Mouse (Mus musculus): ENCODE measurements around the gene Ckap2l.
A peak's percentile ranks its signal among the peaks of the same experiment; 100 is the strongest.

The Ckap2l gene

GRCm38 (mm10) chr2:129265316-129265715 lies 31.7 kb downstream of the Ckap2l start:
- DNase-seq (ENCODE audit: low read depth, low spot score) = no peak

- no peak for DNase-seq (ENCODE audit: low read depth, low spot score)
Measured at GRCm38 (mm10) chr2:129263073-129263472, 33.9 kb downstream of the Ckap2l start.

GRCm38 (mm10) chr2:129261151-129261794 lies 35.7 kb downstream of the Ckap2l start:
- DNase-seq (ENCODE audit: low read depth, low spot score) = no peak

GRCm38 (mm10) chr2:129260646-129261045 lies 36.4 kb downstream of the Ckap2l start:
- DNase-seq (ENCODE audit: low read depth, low spot score) = no peak

- no peak for DNase-seq (ENCODE audit: low read depth, low spot score)
Measured at GRCm38 (mm10) chr2:129258475-129259211, 38.4 kb downstream of the Ckap2l start.

- no peak for DNase-seq (ENCODE audit: low read depth, low spot score)
Measured at GRCm38 (mm10) chr2:129258056-129258455, 39.0 kb downstream of the Ckap2l start.

- DNase-seq (ENCODE audit: low read depth, low spot score) = no peak
Measured at GRCm38 (mm10) chr2:129256006-129256405, 41.0 kb downstream of the Ckap2l start.

GRCm38 (mm10) chr2:129254076-129254475 lies 42.9 kb downstream of the Ckap2l start:
- DNase-seq (ENCODE audit: low read depth, low spot score) = no peak

GRCm38 (mm10) chr2:129253631-129253970 lies 43.4 kb downstream of the Ckap2l start:
- DNase-seq (ENCODE audit: low read depth, low spot score) = no peak

- DNase-seq (ENCODE audit: low read depth, low spot score) = no peak
Measured at GRCm38 (mm10) chr2:129252836-129253630, 44.0 kb downstream of the Ckap2l start.

- DNase-seq (ENCODE audit: low read depth, low spot score) = no peak
Measured at GRCm38 (mm10) chr2:129249321-129249720, 47.7 kb downstream of the Ckap2l start.

- DNase-seq (ENCODE audit: low read depth, low spot score) = no peak
Measured at GRCm38 (mm10) chr2:129247707-129248121, 49.3 kb downstream of the Ckap2l start.

GRCm38 (mm10) chr2:129246924-129247323 lies 50.1 kb downstream of the Ckap2l start:
- no peak for DNase-seq (ENCODE audit: low read depth, low spot score)

GRCm38 (mm10) chr2:129246436-129246835 lies 50.6 kb downstream of the Ckap2l start:
- DNase-seq (ENCODE audit: low read depth, low spot score) = no peak

- DNase-seq (ENCODE audit: low read depth, low spot score) = peak; percentile 78
Measured at GRCm38 (mm10) chr2:129245618-129246017, 51.4 kb downstream of the Ckap2l start.

GRCm38 (mm10) chr2:129244446-129245120 lies 52.4 kb downstream of the Ckap2l start:
- DNase-seq (ENCODE audit: low read depth, low spot score) = no peak

- DNase-seq (ENCODE audit: low read depth, low spot score) = no peak
Measured at GRCm38 (mm10) chr2:129243786-129244185, 53.2 kb downstream of the Ckap2l start.

- DNase-seq (ENCODE audit: low read depth, low spot score) = no peak
Measured at GRCm38 (mm10) chr2:129243005-129243404, 54.0 kb downstream of the Ckap2l start.

- no peak for DNase-seq (ENCODE audit: low read depth, low spot score)
Measured at GRCm38 (mm10) chr2:129241845-129242833, 54.9 kb downstream of the Ckap2l start.

GRCm38 (mm10) chr2:129240726-129241432 lies 56.1 kb downstream of the Ckap2l start:
- DNase-seq (ENCODE audit: low read depth, low spot score) = no peak

Data from WW6 (cell line).